Mouse (Mus musculus) thymus, adult 2 months (tissue): ENCODE measurements around the gene Hdac5.

Experiments
- CTCF ChIP-seq: fragments of 200-500 bp; IDR thresholded peaks from 2 replicates; pipeline ENCODE4 v1.5.1; 2012; ENCODE audit warnings: mild to moderate bottlenecking, control low read depth, low read length, moderate library complexity, borderline replicate concordance; ENCODE audit not compliant: control insufficient read depth, poor library complexity, insufficient read depth; ENCODE audit errors: extremely low read depth
- POLR2A ChIP-seq: fragments of 200-500 bp; IDR thresholded peaks from 2 replicates; pipeline ENCODE4 v1.6.1; 2012; ENCODE audit warnings: mild to moderate bottlenecking, low read length, control low read depth, moderate library complexity; ENCODE audit not compliant: control insufficient read depth, poor library complexity, insufficient read depth; ENCODE audit errors: extremely low read depth

DNA sequence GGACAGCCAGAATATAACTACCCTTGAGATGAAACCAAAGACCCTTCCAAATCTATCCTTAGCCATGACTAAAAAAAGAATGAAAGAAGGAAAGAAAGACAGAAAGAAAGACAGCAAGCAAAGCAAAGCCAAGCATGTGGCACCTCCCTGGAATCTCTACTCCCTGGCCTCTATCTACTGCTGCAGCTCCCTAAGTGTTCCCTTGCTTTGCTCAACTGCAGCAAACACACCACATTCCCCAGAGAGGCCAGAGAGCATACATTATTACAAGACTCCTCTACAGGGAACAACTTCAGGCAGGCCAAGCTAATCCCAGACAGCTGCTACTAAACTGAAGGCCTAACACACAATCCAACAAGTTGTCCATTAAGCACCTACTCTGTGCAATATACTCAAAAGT is 50.1 kb downstream of the Hdac5 start:
- TF ChIP-seq POLR2A: no peak
- no peak for TF ChIP-seq CTCF
